Mouse (Mus musculus) neural tube, embryonic 11.5 days (tissue): Measurements from ENCODE around the gene P4ha1. TPM values are rescaled to one million over a fixed set of nuclear protein-coding genes. Genes with fewer than 3 reads are reported as not detected.

Experiments used
- polyA plus RNA-seq: library from polyadenylated mRNA; unstranded; fragments of >200 nt; fragmentation: Nextera tagmentation; extraction: Ambion mirVana; gene quantifications from 2 replicates; pipeline ENCODE4 v1.2.1, GENCODE M21; 2014

Gene P4ha1
- polyA plus RNA-seq, 1 experiment from 2014 or later = 56.1 TPM

Other genes starting within 250 kb of the P4ha1 start
- 32.5 and 34.8 TPM in 2 replicates for gene Sept10, start 101.4 kb upstream of the P4ha1 start, polyA plus RNA-seq
- gene Sowahc, start 101.3 kb upstream of the P4ha1 start, polyA plus RNA-seq = 13.0 and 13.6 TPM in 2 replicates
- 2.4 and 16.1 TPM in 2 replicates for gene Gm10273, start 72.3 kb downstream of the P4ha1 start, polyA plus RNA-seq
- gene Pla2g12b, start 80.4 kb downstream of the P4ha1 start, polyA plus RNA-seq = not detected in 2 replicates
- 0.21 and 0.64 TPM in 2 replicates for gene Oit3, start 118.5 kb downstream of the P4ha1 start, polyA plus RNA-seq